Mouse (Mus musculus) ES-E14 (cell line): Measurements from ENCODE around the gene Tmed2. TPM values are rescaled to one million over a fixed set of nuclear protein-coding genes. Genes with fewer than 3 reads are reported as not detected.

ENCODE experiments used
- DNase-seq: peaks from one replicate; pipeline ENCODE4 v3.0.0-alpha.2; 2013; ENCODE audit warnings: low read depth, low spot score
- H3K27ac ChIP-seq: 2 replicates; pipeline ENCODE4 v1.5.1; 2012; ENCODE audit warnings: low read depth, mild to moderate bottlenecking, low read length, moderate library complexity, mixed read lengths; ENCODE audit not compliant: poor library complexity, insufficient read depth, severe bottlenecking
- H3K36me3 ChIP-seq: 2 replicates; pipeline ENCODE4 v1.6.1; 2012; ENCODE audit warnings: mild to moderate bottlenecking, low read length, moderate library complexity, mixed read lengths; ENCODE audit not compliant: control insufficient read depth, poor library complexity, insufficient read depth, severe bottlenecking
- H3K4me1 ChIP-seq, 2 experiments: fragments of 150-350 bp in 1 of 2; sonication (generic) in 1 of 2; 2 replicates each; pipeline ENCODE4 v1.6.1; 2012; ENCODE audit warnings: low read length in 2 of 2, mild to moderate bottlenecking in 1 of 2, mixed read lengths in 1 of 2; ENCODE audit not compliant: control insufficient read depth in 2 of 2, insufficient read depth in 2 of 2, poor library complexity in 1 of 2
- H3K4me3 ChIP-seq, 2 experiments: fragments of 150-350 bp in 1 of 2; sonication (generic) in 1 of 2; 2 replicates each; pipeline ENCODE4 v1.5.1; 2012; ENCODE audit warnings: low read length in 2 of 2, low read depth in 1 of 2, mild to moderate bottlenecking in 1 of 2, mixed read lengths in 1 of 2; ENCODE audit not compliant: insufficient read depth in 1 of 2, poor library complexity in 1 of 2, severe bottlenecking in 1 of 2
- H3K9ac ChIP-seq: 2 replicates; pipeline ENCODE4 v1.6.1; 2012; ENCODE audit warnings: low read depth, mild to moderate bottlenecking, low read length, mixed read lengths; ENCODE audit not compliant: poor library complexity, insufficient read depth, severe bottlenecking
- H3K9me3 ChIP-seq: fragments of 150-350 bp; sonication (generic); 2 replicates; pipeline ENCODE4 v1.6.1; 2012; ENCODE audit warnings: low read depth, mild to moderate bottlenecking, low read length; ENCODE audit not compliant: control insufficient read depth, insufficient read depth
- CHD2 ChIP-seq: IDR thresholded peaks from 2 replicates; pipeline ENCODE4 v1.6.1; 2014; ENCODE audit warnings: mild to moderate bottlenecking, low read depth, low read length, inconsistent platforms
- HCFC1 ChIP-seq: IDR thresholded peaks from 2 replicates; pipeline ENCODE4 v1.6.1; 2012; ENCODE audit warnings: low read length, inconsistent platforms, borderline replicate concordance; ENCODE audit not compliant: insufficient read depth
- MAFK ChIP-seq: IDR thresholded peaks from 2 replicates; pipeline ENCODE4 v1.6.1; 2014; ENCODE audit warnings: mild to moderate bottlenecking, low read depth, low read length, inconsistent platforms; ENCODE audit not compliant: insufficient read depth
- ZC3H11A ChIP-seq: IDR thresholded peaks from 2 replicates; pipeline ENCODE4 v1.6.1; 2012; ENCODE audit warnings: low read depth, mild to moderate bottlenecking, inconsistent platforms, low read length, borderline replicate concordance
- ZNF384 ChIP-seq: IDR thresholded peaks from 2 replicates; pipeline ENCODE4 v1.6.1; 2012; ENCODE audit warnings: low read depth, low read length, inconsistent platforms
- in situ Hi-C, 2 experiments: fragments of 600-800 bp; cut with MboI; formaldehyde crosslinking; loops; one replicate each; pipeline ENCODE4 v1.15.1; 2025; ENCODE audit warnings: low sequenced_read_pairs in 2 of 2, inconsistent platforms in 1 of 2; ENCODE audit not compliant: unreplicated experiment in 2 of 2
- total RNA-seq: library from RNA; depleted of rRNA; stranded (reverse); fragments of 300-350 nt; gene quantifications from 2 replicates; pipeline ENCODE4 v1.2.3, GENCODE M21; 2012

Tmed2 gene
- total RNA-seq, 1 experiment = 224 TPM

GRCm38 (mm10) chr5:124531583-124531930 lies 8.9 kb upstream of the Tmed2 start:
- H3K4me3 ChIP-seq = peak overlapping the region; percentile 70 to 93
- peak overlapping the region; percentile 55; the same call in 1 of the 2 replicates for H3K9ac ChIP-seq
- in situ Hi-C loops = no loop called here
- H3K36me3 ChIP-seq = no peaks in the 10 kb centered on the region
- H3K27ac ChIP-seq = peak overlapping the region; percentile 9; the same call in 1 of the 2 replicates
- H3K9me3 ChIP-seq = no peaks in the 10 kb centered on the region
- TF ChIP-seq MAFK (no peak), HCFC1 (no peak), ZC3H11A (no peak), CHD2 (no peak), ZNF384 (no peak)
- peaks cover 4 to 11% of the 10 kb centered on the region in 2 experiments; a peak in 3 of 4 replicates for H3K4me1 ChIP-seq
- DNase-seq = no peak

GRCm38 (mm10) chr5:124532451-124532850 lies 8.0 kb upstream of the Tmed2 start:
- Histone ChIP-seq H3K4me1 (peaks cover 4 to 11% of the 10 kb centered on the region in 2 experiments; a peak in 3 of 4 replicates), H3K27ac (no peak overlapping the region), H3K9me3 (no peaks in the 10 kb centered on the region), H3K4me3 (no peak overlapping the region), H3K36me3 (no peaks in the 10 kb centered on the region), H3K9ac (no peak overlapping the region)
- in situ Hi-C loops = no loop called here
- no peak for DNase-seq
- TF ChIP-seq HCFC1 = no peak
- TF ChIP-seq MAFK = no peak
- no peak for TF ChIP-seq ZC3H11A
- no peak for TF ChIP-seq ZNF384
- TF ChIP-seq CHD2 = no peak

GRCm38 (mm10) chr5:124535016-124535415 lies 5.5 kb upstream of the Tmed2 start:
- in situ Hi-C loops = no loop called here

GRCm38 (mm10) chr5:124536776-124537175 lies 3.7 kb upstream of the Tmed2 start:
- TF ChIP-seq CHD2 (no peak), ZNF384 (no peak), ZC3H11A (no peak), HCFC1 (no peak), MAFK (no peak)
- H3K27ac ChIP-seq = peak overlapping the region; percentile 42; the same call in 1 of the 2 replicates
- H3K9me3 ChIP-seq = no peaks in the 10 kb centered on the region
- peak overlapping the region; percentile 32 to 43 for H3K4me3 ChIP-seq
- in situ Hi-C loops = no loop called here
- no peak for DNase-seq
- peak overlapping the region; percentile 55; the same call in 1 of the 2 replicates for H3K9ac ChIP-seq
- peaks cover 0 to 2% of the 10 kb centered on the region in 2 experiments; a peak in 2 of 4 replicates for H3K4me1 ChIP-seq
- H3K36me3 ChIP-seq = no peaks in the 10 kb centered on the region

More at GRCm38 (mm10) chr5:124535016-124535415, 5.5 kb upstream of the Tmed2 start:
- DNase-seq = no peak
- no peak overlapping the region for H3K27ac ChIP-seq
- TF ChIP-seq CHD2 (no peak), ZNF384 (no peak), MAFK (no peak), HCFC1 (no peak), ZC3H11A (no peak)
- no peak overlapping the region for H3K4me3 ChIP-seq
- H3K36me3 ChIP-seq = no peaks in the 10 kb centered on the region
- no peak overlapping the region for H3K9ac ChIP-seq
- no peaks in the 10 kb centered on the region for H3K9me3 ChIP-seq
- peaks cover 0 to 1% of the 10 kb centered on the region in 2 experiments; a peak in 2 of 4 replicates for H3K4me1 ChIP-seq
